Mouse (Mus musculus): Measurements from ENCODE around the gene Cgn.
"Not testable (repeated sequence)": the region's sequence is repeated elsewhere in the genome, so short reads cannot be mapped to it uniquely, and the experiment has no call there.

GRCm38 (mm10) chr3:94758427-94758826 lies 27.9 kb downstream of the Cgn start:
- TF ChIP-seq CTCF (IDR thresholded peaks at IDR 0.05 in 2 of 3, conservative IDR thresholded peaks at IDR 0.05 in 1 of 3; ENCODE audit: control insufficient read depth in 1 of 3, insufficient read depth in 1 of 3, low read depth in 2 of 3, low read length in 3 of 3, poor library complexity in 1 of 3, severe bottlenecking in 1 of 3); NELFE (IDR thresholded peaks at IDR 0.05; ENCODE audit: low read depth, low read length); POLR2A (IDR thresholded peaks at IDR 0.05; ENCODE audit: control insufficient read depth in 1 of 2, insufficient read depth in 1 of 2, low read depth in 1 of 2, low read length in 2 of 2, poor library complexity in 1 of 2); MAX (IDR thresholded peaks at IDR 0.05; ENCODE audit: low read length); EP300 (IDR thresholded peaks at IDR 0.05; ENCODE audit: low read depth in 1 of 2, low read length in 2 of 2); MAFK (IDR thresholded peaks at IDR 0.05; ENCODE audit: borderline replicate concordance, low read depth, low read length): not testable (repeated sequence)
